Mouse (Mus musculus) MEL (cell line): ENCODE measurements around the gene Hectd4. TPM values are rescaled to one million over a fixed set of nuclear protein-coding genes. Genes with fewer than 3 reads are reported as not detected.

ENCODE experiments used
- DNase-seq: peaks from one replicate; pipeline ENCODE4 v3.0.0; 2011; ENCODE audit warnings: low read depth, low spot score
- H3K27ac ChIP-seq: 2 replicates; pipeline ENCODE4 v1.5.1; 2012; ENCODE audit warnings: low read depth, mild to moderate bottlenecking, control low read depth, low read length, moderate library complexity; ENCODE audit not compliant: control insufficient read depth
- H3K27me3 ChIP-seq, 2 experiments: fragments of 150-350 bp in 1 of 2; sonication (generic) in 1 of 2; 2 replicates each; pipeline ENCODE4 v1.6.1; 2012; ENCODE audit warnings: low read length in 2 of 2, mild to moderate bottlenecking in 2 of 2, improper control_type of control experiment in 1 of 2, moderate library complexity in 1 of 2; ENCODE audit not compliant: insufficient read depth in 2 of 2, control insufficient read depth in 1 of 2
- H3K36me3 ChIP-seq, 2 experiments: 2 replicates each; pipeline ENCODE4 v1.6.1; 2012 to 2014; ENCODE audit warnings: low read length in 2 of 2, improper control_type of control experiment in 1 of 2, inconsistent platforms in 1 of 2, mild to moderate bottlenecking in 1 of 2; ENCODE audit not compliant: insufficient read depth in 2 of 2, control insufficient read depth in 1 of 2
- H3K4me1 ChIP-seq, 2 experiments: fragments of 150-350 bp in 1 of 2; sonication (generic) in 1 of 2; 2 replicates each; pipeline ENCODE4 v1.6.1; 2012; ENCODE audit warnings: low read length in 2 of 2, improper control_type of control experiment in 1 of 2, mild to moderate bottlenecking in 1 of 2; ENCODE audit not compliant: insufficient read depth in 2 of 2, control insufficient read depth in 1 of 2
- H3K4me3 ChIP-seq, 2 experiments: fragments of 150-350 bp in 1 of 2; sonication (generic) in 1 of 2; 2 replicates each; pipeline ENCODE4 v1.5.1; 2012; ENCODE audit warnings: low read depth in 2 of 2, low read length in 2 of 2, mild to moderate bottlenecking in 2 of 2, moderate library complexity in 2 of 2, control low read depth in 1 of 2, improper control_type of control experiment in 1 of 2; ENCODE audit not compliant: control insufficient read depth in 1 of 2, insufficient read depth in 1 of 2
- H3K79me2 ChIP-seq: 2 replicates; pipeline ENCODE4 v1.6.1; 2012; ENCODE audit warnings: mild to moderate bottlenecking, low read length, moderate library complexity; ENCODE audit not compliant: control insufficient read depth, poor library complexity, insufficient read depth
- H3K9ac ChIP-seq: 2 replicates; pipeline ENCODE4 v1.6.1; 2012; ENCODE audit warnings: low read depth, mild to moderate bottlenecking, control low read depth, low read length, moderate library complexity; ENCODE audit not compliant: control insufficient read depth, poor library complexity, severe bottlenecking
- H3K9me3 ChIP-seq: fragments of 150-350 bp; sonication (generic); replicated peaks from 2 replicates; pipeline ENCODE4 v1.6.1; 2012; ENCODE audit warnings: mild to moderate bottlenecking, low read length, improper control_type of control experiment, moderate library complexity; ENCODE audit not compliant: insufficient read depth
- BHLHE40 ChIP-seq: IDR thresholded peaks from 2 replicates; pipeline ENCODE4 v1.6.1; 2012; ENCODE audit warnings: low read depth, mild to moderate bottlenecking, inconsistent platforms, low read length, improper control_type of control experiment, borderline replicate concordance
- CHD1 ChIP-seq: IDR thresholded peaks from 2 replicates; pipeline ENCODE4 v1.6.1; 2012; ENCODE audit warnings: low read depth, mild to moderate bottlenecking, inconsistent platforms, low read length, improper control_type of control experiment
- CHD2 ChIP-seq: IDR thresholded peaks from 2 replicates; pipeline ENCODE4 v1.6.1; 2011; ENCODE audit warnings: low read length, improper control_type of control experiment
- CTCF ChIP-seq, 3 experiments: IDR thresholded peaks in 2 of 3; conservative IDR thresholded peaks in 1 of 3; 2 replicates each; pipeline ENCODE4 v1.5.1; 2011 to 2012; ENCODE audit warnings: low read length in 3 of 3, low read depth in 2 of 3, mild to moderate bottlenecking in 2 of 3, improper control_type of control experiment in 1 of 3, inconsistent platforms in 1 of 3, mixed read lengths in 1 of 3, moderate library complexity in 1 of 3; ENCODE audit not compliant: control insufficient read depth in 1 of 3, insufficient read depth in 1 of 3, poor library complexity in 1 of 3, severe bottlenecking in 1 of 3
- E2F4 ChIP-seq: IDR thresholded peaks from 2 replicates; pipeline ENCODE4 v1.6.1; 2011; ENCODE audit warnings: low read depth, low read length, improper control_type of control experiment, borderline replicate concordance
- ELF1 ChIP-seq: IDR thresholded peaks from 2 replicates; pipeline ENCODE4 v1.6.1; 2014; ENCODE audit warnings: low read depth, mild to moderate bottlenecking, inconsistent platforms, low read length, improper control_type of control experiment, moderate library complexity
- EP300 ChIP-seq, 2 experiments: IDR thresholded peaks; 2 replicates each; pipeline ENCODE4 v1.6.1; 2011; ENCODE audit warnings: improper control_type of control experiment in 2 of 2, low read length in 2 of 2, low read depth in 1 of 2, mild to moderate bottlenecking in 1 of 2
- ETS1 ChIP-seq: IDR thresholded peaks from 2 replicates; pipeline ENCODE4 v1.6.1; 2012; ENCODE audit warnings: low read depth, mild to moderate bottlenecking, inconsistent platforms, low read length, improper control_type of control experiment, moderate library complexity
- GABPA ChIP-seq: IDR thresholded peaks from 2 replicates; pipeline ENCODE4 v1.6.1; 2012; ENCODE audit warnings: low read depth, mild to moderate bottlenecking, inconsistent platforms, low read length, improper control_type of control experiment, moderate library complexity
- GATA1 ChIP-seq: IDR thresholded peaks from 2 replicates; pipeline ENCODE4 v1.6.1; 2011; ENCODE audit warnings: low read depth, low read length, improper control_type of control experiment
- HCFC1 ChIP-seq: IDR thresholded peaks from 2 replicates; pipeline ENCODE4 v1.6.1; 2012; ENCODE audit warnings: low read depth, mild to moderate bottlenecking, inconsistent platforms, low read length, improper control_type of control experiment, moderate library complexity
- JUND ChIP-seq: IDR thresholded peaks from 2 replicates; pipeline ENCODE4 v1.6.1; 2011; ENCODE audit warnings: low read depth, mild to moderate bottlenecking, improper control_type of control experiment, low read length
- KAT2A ChIP-seq: conservative IDR thresholded peaks from 2 replicates; pipeline ENCODE4 v1.6.1; 2012; ENCODE audit warnings: low read depth, low read length, improper control_type of control experiment, inconsistent platforms
- MAFK ChIP-seq: IDR thresholded peaks from 2 replicates; pipeline ENCODE4 v1.6.1; 2011; ENCODE audit warnings: low read depth, mild to moderate bottlenecking, low read length, improper control_type of control experiment, borderline replicate concordance
- MAX ChIP-seq: IDR thresholded peaks from 2 replicates; pipeline ENCODE4 v1.6.1; 2011; ENCODE audit warnings: low read length, improper control_type of control experiment
- MAZ ChIP-seq: IDR thresholded peaks from 2 replicates; pipeline ENCODE4 v1.6.1; 2012; ENCODE audit warnings: low read depth, mild to moderate bottlenecking, inconsistent platforms, low read length, improper control_type of control experiment
- MXI1 ChIP-seq: IDR thresholded peaks from 2 replicates; pipeline ENCODE4 v1.6.1; 2011; ENCODE audit warnings: mild to moderate bottlenecking, low read depth, low read length, improper control_type of control experiment
- MYB ChIP-seq: IDR thresholded peaks from 2 replicates; pipeline ENCODE4 v1.6.1; 2011; ENCODE audit warnings: mild to moderate bottlenecking, low read depth, low read length, improper control_type of control experiment
- MYC ChIP-seq: IDR thresholded peaks from 2 replicates; pipeline ENCODE4 v1.6.1; 2011; ENCODE audit warnings: low read depth, mild to moderate bottlenecking, low read length, improper control_type of control experiment, moderate library complexity
- NELFE ChIP-seq: IDR thresholded peaks from 2 replicates; pipeline ENCODE4 v1.6.1; 2011; ENCODE audit warnings: low read depth, low read length, improper control_type of control experiment
- NRF1 ChIP-seq: IDR thresholded peaks from 2 replicates; pipeline ENCODE4 v1.6.1; 2014; ENCODE audit warnings: low read depth, mild to moderate bottlenecking, inconsistent platforms, low read length, improper control_type of control experiment, moderate library complexity; ENCODE audit not compliant: poor library complexity, insufficient read depth, severe bottlenecking
- POLR2A ChIP-seq, 2 experiments: IDR thresholded peaks; 2 replicates each; pipeline ENCODE4 v1.6.1; 2011 to 2012; ENCODE audit warnings: low read length in 2 of 2, mild to moderate bottlenecking in 2 of 2, control low read depth in 1 of 2, improper control_type of control experiment in 1 of 2, low read depth in 1 of 2, moderate library complexity in 1 of 2; ENCODE audit not compliant: control insufficient read depth in 1 of 2, insufficient read depth in 1 of 2, poor library complexity in 1 of 2
- POLR2AphosphoS2 ChIP-seq: IDR thresholded peaks from 2 replicates; pipeline ENCODE4 v1.6.1; 2011; ENCODE audit warnings: low read length, improper control_type of control experiment
- POLR2AphosphoS5 ChIP-seq: IDR thresholded peaks from 2 replicates; pipeline ENCODE4 v1.6.1; 2012; ENCODE audit warnings: low read depth, borderline replicate concordance, mild to moderate bottlenecking, inconsistent platforms, low read length, moderate library complexity, mixed read lengths
- RAD21 ChIP-seq: IDR thresholded peaks from 2 replicates; pipeline ENCODE4 v1.6.1; 2011; ENCODE audit warnings: mild to moderate bottlenecking, low read depth, low read length, improper control_type of control experiment
- RCOR1 ChIP-seq: IDR thresholded peaks from 2 replicates; pipeline ENCODE4 v1.6.1; 2012; ENCODE audit warnings: low read depth, mild to moderate bottlenecking, inconsistent platforms, low read length, improper control_type of control experiment
- SIN3A ChIP-seq: IDR thresholded peaks from 2 replicates; pipeline ENCODE4 v1.6.1; 2012; ENCODE audit warnings: low read length, improper control_type of control experiment, inconsistent platforms
- SMC3 ChIP-seq: IDR thresholded peaks from 2 replicates; pipeline ENCODE4 v1.6.1; 2011; ENCODE audit warnings: low read depth, low read length, improper control_type of control experiment
- TAL1 ChIP-seq: IDR thresholded peaks from 2 replicates; pipeline ENCODE4 v1.6.1; 2012; ENCODE audit warnings: mild to moderate bottlenecking, inconsistent platforms, low read length, moderate library complexity, mixed read lengths
- TBP ChIP-seq: IDR thresholded peaks from 2 replicates; pipeline ENCODE4 v1.8.0; 2011; ENCODE audit warnings: low read depth, low read length, improper control_type of control experiment
- TCF12 ChIP-seq: IDR thresholded peaks from 2 replicates; pipeline ENCODE4 v1.6.1; 2014; ENCODE audit warnings: low read depth, mild to moderate bottlenecking, inconsistent platforms, low read length, improper control_type of control experiment, moderate library complexity
- UBTF ChIP-seq: IDR thresholded peaks from 2 replicates; pipeline ENCODE4 v1.6.1; 2012; ENCODE audit warnings: low read depth, mild to moderate bottlenecking, inconsistent platforms, low read length, improper control_type of control experiment, moderate library complexity, borderline replicate concordance; ENCODE audit not compliant: insufficient read depth
- USF1 ChIP-seq: IDR thresholded peaks from 2 replicates; pipeline ENCODE4 v1.6.1; 2014; ENCODE audit warnings: low read depth, mild to moderate bottlenecking, inconsistent platforms, low read length, improper control_type of control experiment, moderate library complexity
- USF2 ChIP-seq, 2 experiments: IDR thresholded peaks; 2 replicates each; pipeline ENCODE4 v1.6.1; 2011 to 2012; ENCODE audit warnings: improper control_type of control experiment in 2 of 2, low read length in 2 of 2, borderline replicate concordance in 1 of 2, inconsistent platforms in 1 of 2, low read depth in 1 of 2, mild to moderate bottlenecking in 1 of 2; ENCODE audit not compliant: insufficient read depth in 1 of 2
- ZC3H11A ChIP-seq: IDR thresholded peaks from 2 replicates; pipeline ENCODE4 v1.6.1; 2012; ENCODE audit warnings: low read depth, mild to moderate bottlenecking, inconsistent platforms, low read length, improper control_type of control experiment
- ZKSCAN1 ChIP-seq: IDR thresholded peaks from 2 replicates; pipeline ENCODE4 v1.6.1; 2012; ENCODE audit warnings: low read depth, mild to moderate bottlenecking, inconsistent platforms, low read length, improper control_type of control experiment, moderate library complexity
- ZMIZ1 ChIP-seq: IDR thresholded peaks from 2 replicates; pipeline ENCODE4 v1.6.1; 2012; ENCODE audit warnings: low read depth, mild to moderate bottlenecking, inconsistent platforms, low read length, improper control_type of control experiment, moderate library complexity
- ZNF384 ChIP-seq: IDR thresholded peaks from 2 replicates; pipeline ENCODE4 v1.6.1; 2012; ENCODE audit warnings: low read depth, mild to moderate bottlenecking, inconsistent platforms, low read length, improper control_type of control experiment
- polyA plus RNA-seq, 2 experiments: library from polyadenylated mRNA; stranded (reverse) in 1 of 2; unstranded in 1 of 2; fragments of >175 nt in 1 of 2; fragments of >200 nt in 1 of 2; gene quantifications; 2 replicates each; pipeline versions ENCODE4 v1.2.1 to v1.2.4; 2012; ENCODE audit warnings: low replicate concordance in 2 of 2, low read depth in 1 of 2; ENCODE audit not compliant: insufficient read length in 2 of 2, insufficient read depth in 1 of 2, missing spikeins in 1 of 2
- total RNA-seq: library from RNA; depleted of rRNA; stranded (reverse); fragments of 300-350 nt; gene quantifications from 2 replicates; pipeline ENCODE4 v1.2.3, GENCODE M21; 2012

The Hectd4 gene
- total and polyA plus RNA-seq, 3 experiments: 7.0 to 10.8 TPM; not detected in 1

- DNase-seq: peak; percentile 94
- Histone ChIP-seq H3K79me2 (peaks cover 26% of the 10 kb centered on the region), H3K9me3 (no peaks in the 10 kb centered on the region), H3K27ac (peak overlapping the region; percentile 94), H3K27me3 (no peaks in the 10 kb centered on the region), H3K36me3 (peaks cover 0 to 50% of the 10 kb centered on the region in 2 experiments; a peak in 2 of 4 replicates), H3K4me1 (peaks cover 21 to 34% of the 10 kb centered on the region in 2 experiments), H3K9ac (no peak overlapping the region), H3K4me3 (peak overlapping the region in 1 of 2 experiments; percentile 12; a peak in 3 of 4 replicates)
- TF ChIP-seq GATA1 (peak; percentile 99), USF1 (no peak), ZMIZ1 (0 out of 2 replicates have a peak, but pooled peaks have one; percentile 42), KAT2A (no peak), CHD1 (no peak), ELF1 (no peak; the same call in 1 of the 2 replicates), USF2 (IDR thresholded peaks at IDR 0.05; ENCODE audit: borderline replicate concordance in 1 of 2, insufficient read depth in 1 of 2, low read depth in 1 of 2, low read length in 2 of 2) (no peak), JUND (peak; percentile 92), NELFE (no peak), MAX (peak; percentile 87), POLR2AphosphoS2 (no peak), MYB (peak; percentile 70; the same call in 1 of the 2 replicates), POLR2AphosphoS5 (no peak), TBP (peak; percentile 55; the same call in 1 of the 2 replicates), E2F4 (no peak), MXI1 (peak; percentile 81), EP300 (IDR thresholded peaks at IDR 0.05; ENCODE audit: low read depth in 1 of 2, low read length in 2 of 2) (peak; percentile 98), ZC3H11A (no peak), SIN3A (peak; percentile 90), TCF12 (peak; percentile 100), NRF1 (no peak), RCOR1 (peak; percentile 87), RAD21 (no peak), MAZ (0 out of 2 replicates have a peak, but pooled peaks have one; percentile 40), HCFC1 (no peak), ZKSCAN1 (no peak), CTCF (IDR thresholded peaks at IDR 0.05 in 2 of 3, conservative IDR thresholded peaks at IDR 0.05 in 1 of 3; ENCODE audit: control insufficient read depth in 1 of 3, insufficient read depth in 1 of 3, low read depth in 2 of 3, low read length in 3 of 3, poor library complexity in 1 of 3, severe bottlenecking in 1 of 3) (no peak), MYC (peak; percentile 96), UBTF (no peak), SMC3 (no peak), POLR2A (IDR thresholded peaks at IDR 0.05; ENCODE audit: control insufficient read depth in 1 of 2, insufficient read depth in 1 of 2, low read depth in 1 of 2, low read length in 2 of 2, poor library complexity in 1 of 2) (no peak), MAFK (peak; percentile 49; the same call in 1 of the 2 replicates), CHD2 (no peak), ZNF384 (no peak; the same call in none of the 2 replicates), ETS1 (peak; percentile 98), GABPA (no peak), TAL1 (peak; percentile 100), BHLHE40 (peak; percentile 97)
Observed at GRCm38 (mm10) chr5:121236171-121236570, 16.2 kb downstream of the Hectd4 start.
